Mouse (Mus musculus): ENCODE data around the gene Cyp2d11.
"Not testable (repeated sequence)": the region's sequence is repeated elsewhere in the genome, so short reads cannot be mapped to it uniquely, and the experiment has no call there.

Gene Cyp2d11

GRCm38 (mm10) chr15:82393922-82394321, at the start of gene Cyp2d11:
Cyp2d11 (minus strand) TSS chr15:82394022.
- not testable (repeated sequence) for DNase-seq (ENCODE audit: low spot score)

- no peak for DNase-seq (ENCODE audit: low spot score)
These were observed 44.3 kb upstream of the Cyp2d11 start for GRCm38 (mm10) chr15:82437975-82438617.

GRCm38 (mm10) chr15:82435606-82436005, 41.8 kb upstream of the Cyp2d11 start:
- DNase-seq (ENCODE audit: low spot score): no peak

- DNase-seq (ENCODE audit: low spot score): no peak
These were observed 41.2 kb upstream of the Cyp2d11 start for GRCm38 (mm10) chr15:82435011-82435410.

GRCm38 (mm10) chr15:82434541-82434940, 40.7 kb upstream of the Cyp2d11 start:
- DNase-seq (ENCODE audit: low spot score): no peak

- no peak for DNase-seq (ENCODE audit: low spot score)
These were observed 39.8 kb upstream of the Cyp2d11 start for GRCm38 (mm10) chr15:82433621-82434020.

- no peak for DNase-seq (ENCODE audit: low spot score)
These were observed 39.3 kb upstream of the Cyp2d11 start, which contains the start of gene Cyp2d9 for GRCm38 (mm10) chr15:82433137-82433536. Cyp2d9 (plus strand) TSS chr15:82433437.

- no peak for DNase-seq (ENCODE audit: low spot score)
These were observed 29.6 kb upstream of the Cyp2d11 start for GRCm38 (mm10) chr15:82423471-82423870.

- DNase-seq (ENCODE audit: low spot score): no peak
These were observed 29.1 kb upstream of the Cyp2d11 start for GRCm38 (mm10) chr15:82422935-82423334.

GRCm38 (mm10) chr15:82418616-82419015, 24.8 kb upstream of the Cyp2d11 start:
- DNase-seq (ENCODE audit: low spot score): no peak

- peak; percentile 76 for DNase-seq (ENCODE audit: low spot score)
These were observed 23.3 kb upstream of the Cyp2d11 start for GRCm38 (mm10) chr15:82416797-82417789.

GRCm38 (mm10) chr15:82407536-82407935, 13.7 kb upstream of the Cyp2d11 start:
- no peak for DNase-seq (ENCODE audit: low spot score)

- no peak for DNase-seq (ENCODE audit: low spot score)
These were observed 13.2 kb upstream of the Cyp2d11 start, which contains the start of gene Cyp2d10 for GRCm38 (mm10) chr15:82406981-82407380. Cyp2d10 (minus strand) TSS chr15:82407195.

- no peak for DNase-seq (ENCODE audit: low spot score)
These were observed 10.3 kb upstream of the Cyp2d11 start for GRCm38 (mm10) chr15:82404163-82404562.

- no peak for DNase-seq (ENCODE audit: low spot score)
These were observed 9.8 kb upstream of the Cyp2d11 start for GRCm38 (mm10) chr15:82403606-82404005.

- no peak for DNase-seq (ENCODE audit: low spot score)
These were observed 8.9 kb upstream of the Cyp2d11 start for GRCm38 (mm10) chr15:82402741-82403140.

GRCm38 (mm10) chr15:82402106-82402505, 8.3 kb upstream of the Cyp2d11 start:
- DNase-seq (ENCODE audit: low spot score): no peak

GRCm38 (mm10) chr15:82401516-82401915, 7.7 kb upstream of the Cyp2d11 start:
- DNase-seq (ENCODE audit: low spot score): no peak

- not testable (repeated sequence) for DNase-seq (ENCODE audit: low spot score)
These were observed 2.1 kb upstream of the Cyp2d11 start for GRCm38 (mm10) chr15:82395955-82396354.

GRCm38 (mm10) chr15:82389916-82390315, 3.9 kb downstream of the Cyp2d11 start:
- not testable (repeated sequence) for DNase-seq (ENCODE audit: low spot score)

- DNase-seq (ENCODE audit: low spot score): no peak
These were observed 8.1 kb downstream of the Cyp2d11 start for GRCm38 (mm10) chr15:82385729-82386128.

GRCm38 (mm10) chr15:82382441-82382840, 11.4 kb downstream of the Cyp2d11 start:
- DNase-seq (ENCODE audit: low spot score): no peak

- no peak for DNase-seq (ENCODE audit: low spot score)
These were observed 13.1 kb downstream of the Cyp2d11 start for GRCm38 (mm10) chr15:82380714-82381062.

Measured in layer of hippocampus, adult 9-10 months (tissue).